Mouse (Mus musculus) frontal cortex, postnatal 10 days (tissue): ENCODE data around the gene Gal3st1.
"Not testable (repeated sequence)": the region's sequence is repeated elsewhere in the genome, so short reads cannot be mapped to it uniquely, and the experiment has no call there.

Experiments used
- DNase-seq, 2 experiments: peaks; one replicate each; pipeline ENCODE4 v3.0.0; 2022; ENCODE audit warnings: low spot score in 2 of 2, mixed read lengths in 1 of 2

The Gal3st1 gene

GRCm38 (mm10) chr11:3982275-3983209, 894 bp upstream of the Gal3st1 start:
- DNase-seq = no peak

DNA sequence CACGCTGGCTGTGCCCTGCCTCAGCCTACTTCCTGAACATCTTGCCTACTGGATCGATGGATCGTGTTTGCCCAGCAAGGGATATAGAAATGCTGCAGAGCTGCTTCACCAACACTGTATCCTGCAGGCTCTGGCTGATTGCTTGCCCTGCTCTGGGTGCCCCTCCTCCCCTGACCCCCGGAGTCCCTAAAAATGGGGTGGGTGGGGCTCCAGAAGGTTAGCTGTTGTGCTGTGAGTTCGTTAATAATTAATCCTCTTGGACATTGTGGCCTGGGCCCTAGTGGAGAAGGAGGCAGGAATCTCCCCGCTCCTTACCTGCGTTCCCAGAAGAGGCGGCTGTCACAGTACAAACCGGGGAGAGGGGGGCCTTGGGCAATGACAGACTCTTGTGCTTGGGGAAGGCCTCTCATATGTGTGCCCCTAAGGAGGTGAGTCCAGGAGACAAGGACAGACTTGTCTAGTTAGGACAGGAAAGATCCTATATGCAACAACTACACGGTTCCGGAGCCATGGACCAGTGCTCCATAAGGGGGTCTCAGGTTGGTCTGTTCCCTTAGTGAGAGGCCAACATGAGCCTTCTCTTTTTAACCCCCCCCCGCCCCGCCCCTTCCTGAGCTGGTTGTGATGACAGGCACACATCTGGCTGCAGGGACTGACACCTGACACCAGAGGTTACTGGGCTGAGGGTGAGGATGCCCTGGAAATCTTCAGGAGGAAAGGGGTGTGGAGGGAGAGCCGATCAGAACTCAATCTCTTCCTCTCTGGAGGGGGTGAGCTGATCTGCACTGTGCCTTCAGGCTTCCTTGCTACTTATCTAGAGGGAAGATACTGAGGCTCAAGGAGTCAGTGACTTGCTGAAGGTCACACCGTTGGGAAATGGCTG, 668 bp downstream of the Gal3st1 start:
- peak in 1 of 2 experiments; percentile 12 for DNase-seq

GRCm38 (mm10) chr11:3989748-3990147, 6.3 kb downstream of the Gal3st1 start:
- no peak for DNase-seq

GRCm38 (mm10) chr11:3993132-3993531, 9.7 kb downstream of the Gal3st1 start:
- DNase-seq = no peak

DNA sequence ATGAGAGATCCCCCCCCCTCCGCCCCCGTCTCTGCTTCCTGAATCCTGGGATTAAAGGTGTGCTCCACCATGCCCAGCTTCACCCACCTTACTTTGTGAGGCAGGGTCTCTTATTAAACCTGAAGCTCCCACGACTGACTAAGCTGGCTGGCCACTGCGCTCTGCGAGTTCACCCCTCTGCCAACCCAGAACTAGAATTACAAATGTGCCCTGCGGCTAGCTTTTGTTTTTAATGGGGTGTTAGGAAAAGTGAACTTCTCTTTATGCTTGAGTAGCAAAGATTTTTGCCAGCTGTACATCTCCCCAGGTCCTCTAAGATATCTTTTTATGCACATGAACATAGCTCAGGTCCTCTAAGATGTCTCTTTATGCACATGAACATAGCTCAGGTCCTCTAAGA, 10.5 kb downstream of the Gal3st1 start:
- DNase-seq = no peak

GRCm38 (mm10) chr11:3995511-3995910, 12.1 kb downstream of the Gal3st1 start:
- no peak for DNase-seq

- DNase-seq = no peak
Measured at GRCm38 (mm10) chr11:3996840-3997239, 13.4 kb downstream of the Gal3st1 start.

- no peak for DNase-seq
Measured at GRCm38 (mm10) chr11:3997978-3998720, 14.7 kb downstream of the Gal3st1 start.

DNA sequence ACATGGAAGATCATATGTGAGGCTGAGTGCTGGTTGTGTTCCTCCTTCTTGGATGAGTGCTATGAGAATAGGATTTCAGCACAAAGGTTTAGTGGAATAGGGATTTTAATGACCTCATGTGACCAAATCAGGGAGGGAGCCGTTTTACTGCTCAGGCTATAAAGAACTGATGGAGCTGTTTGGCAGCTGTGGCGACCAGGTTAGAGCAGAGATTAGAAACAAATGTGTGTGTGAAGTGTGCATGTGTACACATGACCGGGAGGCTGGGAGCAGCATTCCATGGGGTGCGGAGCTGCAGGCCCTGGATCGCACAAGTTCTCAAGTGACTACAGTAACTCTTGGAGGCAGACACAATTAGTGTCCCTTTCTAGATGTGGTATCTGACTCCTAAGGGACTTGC, 16.1 kb downstream of the Gal3st1 start:
- no peak for DNase-seq

DNA sequence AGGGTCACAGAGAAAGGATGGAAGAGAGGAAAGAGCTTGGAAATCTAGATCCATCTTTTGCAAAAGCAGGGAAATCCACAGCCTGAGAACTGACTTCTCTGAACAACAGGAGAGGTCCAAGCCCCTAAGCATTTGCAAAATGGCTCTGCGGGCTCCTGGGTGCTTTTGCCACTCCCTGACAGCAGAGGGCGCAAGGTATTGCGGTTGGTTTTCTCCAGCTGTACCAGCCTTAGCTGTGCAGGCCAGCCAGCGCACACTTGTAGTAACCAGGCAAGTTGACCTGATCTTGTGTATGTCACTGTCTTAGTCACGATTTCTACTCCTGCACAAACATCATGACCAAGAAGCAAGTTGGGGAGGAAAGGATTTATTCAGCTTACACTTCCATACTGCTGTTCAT, 18.2 kb downstream of the Gal3st1 start:
- DNase-seq = peak in 1 of 2 experiments; percentile 72

DNA sequence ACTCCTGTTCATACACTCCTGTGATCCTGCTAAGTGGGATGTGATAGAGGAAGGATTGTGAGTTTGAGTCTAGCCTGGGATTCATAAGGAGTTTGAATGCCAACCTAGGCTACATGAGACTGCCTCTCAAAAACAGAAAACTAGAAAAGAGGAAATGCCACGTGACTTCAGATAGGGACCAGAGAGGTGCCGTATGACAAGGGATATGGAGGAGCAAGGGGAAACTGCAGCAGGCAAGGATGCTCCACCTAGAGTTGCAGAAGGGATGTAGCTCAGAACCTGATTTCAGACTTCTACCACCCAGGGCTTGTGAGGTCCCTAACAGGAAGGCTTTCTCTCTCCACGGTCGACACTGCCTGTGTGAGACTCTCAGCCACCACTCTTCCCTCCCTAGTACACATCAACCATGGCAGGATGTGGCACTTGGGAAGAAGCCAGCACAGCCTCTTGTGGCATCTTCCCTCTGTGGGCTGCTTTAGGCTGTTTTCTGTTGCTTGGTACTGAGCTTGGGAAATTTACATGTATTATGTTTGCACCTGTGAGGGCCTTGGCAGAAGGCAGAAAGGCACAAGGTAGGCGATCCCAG, 21.9 kb downstream of the Gal3st1 start:
- no peak for DNase-seq

- DNase-seq = no peak
Measured at GRCm38 (mm10) chr11:4006462-4006861, 23.0 kb downstream of the Gal3st1 start.

DNA sequence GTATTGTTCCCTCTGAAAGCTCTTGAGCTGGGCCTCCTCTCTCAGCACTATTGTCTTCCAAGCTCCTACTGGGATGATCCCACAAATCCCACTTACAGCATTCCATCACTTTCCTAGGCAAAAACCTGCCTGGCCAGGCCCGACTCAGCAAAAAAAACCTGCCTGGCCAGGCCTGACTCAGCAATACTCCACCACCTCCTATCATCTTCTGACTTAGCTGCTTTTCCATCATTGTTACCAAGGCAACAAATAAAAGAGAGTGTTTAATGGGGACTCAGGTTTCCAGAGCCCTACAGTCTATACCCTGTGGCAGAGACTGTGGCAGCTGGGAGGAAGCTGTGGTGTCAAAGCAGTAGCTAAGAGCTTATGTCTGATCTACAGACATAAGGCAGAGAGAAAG, 29.2 kb downstream of the Gal3st1 start:
- no peak for DNase-seq

- DNase-seq = not testable (repeated sequence)
Measured at GRCm38 (mm10) chr11:4015796-4016195, 32.4 kb downstream of the Gal3st1 start.

- DNase-seq = not testable (repeated sequence)
Measured at GRCm38 (mm10) chr11:4022111-4022510, 38.7 kb downstream of the Gal3st1 start.

- DNase-seq = no peak
Measured at GRCm38 (mm10) chr11:4023321-4023720, 39.9 kb downstream of the Gal3st1 start.

DNA sequence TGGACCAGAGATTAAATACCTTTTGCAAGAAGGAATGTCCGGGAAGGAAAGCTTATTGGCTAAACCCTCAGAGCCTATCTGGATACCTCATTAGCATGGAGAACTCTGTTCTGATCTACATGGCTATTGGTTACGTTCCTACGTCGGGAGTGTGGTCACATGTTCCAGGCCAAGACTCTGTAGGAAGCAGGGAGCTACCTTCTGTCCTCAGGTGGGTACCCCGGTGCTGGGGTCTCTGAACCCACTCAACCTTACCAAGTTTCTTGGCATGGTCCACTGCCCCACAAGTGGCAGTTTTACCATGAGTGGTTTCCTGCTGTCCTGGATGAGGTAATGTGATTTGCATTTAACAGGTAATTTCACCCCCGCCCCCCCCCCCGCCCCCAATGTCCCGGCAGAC, 43.6 kb downstream of the Gal3st1 start:
- no peak for DNase-seq

DNA sequence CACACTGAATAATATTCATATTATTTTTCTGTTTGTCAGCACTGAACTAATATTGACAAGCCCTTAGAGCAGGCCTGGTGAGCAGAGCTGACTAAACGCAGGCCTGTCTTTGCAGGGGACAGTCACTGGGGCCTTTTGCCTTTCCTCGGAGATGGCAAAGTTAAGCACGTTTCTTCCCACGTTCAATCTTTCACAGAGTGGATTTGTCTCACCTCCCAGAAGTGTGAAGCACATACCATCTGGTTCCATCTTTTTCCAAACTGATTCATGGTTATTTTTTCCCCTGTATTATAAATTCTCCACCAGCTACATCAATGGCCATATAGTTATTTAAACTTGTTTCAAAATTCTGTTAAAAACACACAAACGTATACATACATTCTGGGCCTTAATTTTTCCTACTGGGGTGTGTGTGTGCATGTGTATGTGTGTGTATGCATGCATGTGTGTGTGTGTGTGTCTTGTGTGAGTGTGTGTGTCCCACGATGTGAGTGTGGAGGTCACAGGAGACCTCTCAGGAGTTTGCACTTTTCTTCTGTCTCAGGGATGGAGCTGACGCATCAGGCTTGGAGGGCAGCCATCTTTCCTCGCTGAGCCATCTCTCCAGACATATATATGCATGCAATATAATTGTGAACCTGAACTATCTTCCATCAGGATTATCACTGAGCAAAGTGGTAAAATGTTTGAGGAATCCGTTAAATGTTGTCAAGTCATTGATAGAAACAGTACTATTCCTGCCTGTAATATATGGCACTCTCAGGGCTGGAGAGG, 44.3 kb downstream of the Gal3st1 start:
- DNase-seq = no peak

GRCm38 (mm10) chr11:4029343-4029742, 45.9 kb downstream of the Gal3st1 start:
- DNase-seq = no peak

DNA sequence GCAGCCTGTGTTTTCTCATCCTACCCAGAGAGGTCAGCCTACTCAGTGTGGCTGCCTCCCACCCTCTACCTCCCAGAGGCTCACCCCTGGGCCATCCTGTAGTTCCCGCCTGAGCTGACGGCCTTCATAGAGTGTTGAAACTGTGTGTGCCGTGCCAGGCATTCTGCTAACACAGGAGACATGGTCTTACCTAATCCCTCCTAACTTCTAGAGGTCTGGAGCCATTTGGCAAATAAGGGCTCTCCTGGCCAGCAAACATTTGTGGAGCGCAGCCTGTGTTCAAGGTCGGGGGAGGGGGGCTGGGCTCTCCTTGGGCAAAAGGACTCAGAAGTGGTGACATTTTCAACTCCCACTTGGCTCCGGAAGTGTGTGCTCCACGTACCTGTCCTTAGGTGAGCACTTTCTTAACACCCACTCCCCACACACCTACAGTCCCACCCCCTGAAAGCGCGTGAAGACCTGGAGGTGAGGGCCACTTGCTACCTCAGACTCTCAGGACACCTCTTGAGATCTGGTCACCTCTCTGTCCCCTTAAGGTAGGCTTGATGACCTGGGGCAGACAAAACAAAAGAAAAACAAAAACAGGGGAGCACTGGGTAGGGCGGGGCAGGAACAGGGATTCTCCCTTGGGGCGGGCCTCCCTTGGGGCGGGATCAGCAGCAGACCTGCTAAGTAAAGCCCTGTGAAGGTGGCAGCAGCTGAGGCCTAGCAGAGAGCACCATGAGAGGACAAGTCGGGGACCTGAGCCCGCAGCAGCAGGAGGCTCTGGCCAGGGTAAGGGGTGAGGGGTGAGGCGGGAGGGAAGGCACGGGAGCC, 47.9 kb downstream of the Gal3st1 start, which contains the start of gene Sec14l4:
Sec14l4 (plus strand) TSS at position 337 of the 816 bp plus-strand sequence.
- DNase-seq = no peak
